Mouse (Mus musculus) embryo, embryonic 11.5 days (tissue): ENCODE measurements at regions not wholly inside any gene's neighbourhood (a gene's known extent, or its start where the extent isn't known, plus 50 kb on each side); places are given as distances from the start of the nearest gene placed in this dataset.

Experiments used
- DNase-seq: peaks from one replicate; pipeline ENCODE4 v3.0.0-alpha.2; 2012; ENCODE audit warnings: low read depth, low spot score

DNA sequence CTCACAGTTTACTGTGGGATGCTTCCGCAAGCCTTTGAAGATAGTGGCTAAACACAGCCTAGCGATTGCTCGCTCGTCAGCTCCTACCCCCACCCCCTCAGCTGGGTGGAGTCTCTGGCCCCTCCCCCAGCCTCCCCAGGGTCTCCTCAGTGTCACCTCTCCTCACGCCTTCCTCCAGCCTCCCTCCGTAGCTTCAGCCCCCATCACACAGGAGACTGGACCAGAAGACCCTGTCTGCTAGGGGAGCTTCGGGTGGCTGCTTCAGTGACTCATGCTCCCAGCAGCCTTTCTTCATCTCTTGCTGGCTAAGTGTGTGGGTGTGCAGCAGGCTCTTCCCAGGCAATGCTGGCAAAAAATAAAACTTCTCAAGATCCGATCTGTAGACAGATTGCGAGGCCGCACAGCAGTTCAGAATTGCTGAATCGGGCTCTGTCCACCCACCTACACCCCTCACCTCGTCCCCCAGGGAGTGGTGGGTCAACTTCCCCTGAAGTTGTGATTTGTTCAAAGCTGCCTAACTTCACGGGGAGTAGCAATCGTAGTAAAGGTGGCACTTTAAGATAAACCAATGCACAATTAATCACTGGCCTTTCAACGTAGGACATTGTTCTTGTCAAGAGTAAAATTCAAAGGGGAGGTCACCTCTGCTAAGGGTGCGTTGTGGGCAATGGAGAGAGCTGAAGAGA lies 61.2 kb upstream of the Ankrd28 start:
- DNase-seq: peak; percentile 11

GRCm38 (mm10) chr14:31892186-31892510 lies 61.7 kb upstream of the Ankrd28 start:
- DNase-seq: peak; percentile 22

- DNase-seq: no peak
Observed at GRCm38 (mm10) chr14:31896500-31896899, 66.0 kb upstream of the Ankrd28 start.

GRCm38 (mm10) chr14:31899504-31899903 lies 69.1 kb upstream of the Ankrd28 start:
- no peak for DNase-seq

DNA sequence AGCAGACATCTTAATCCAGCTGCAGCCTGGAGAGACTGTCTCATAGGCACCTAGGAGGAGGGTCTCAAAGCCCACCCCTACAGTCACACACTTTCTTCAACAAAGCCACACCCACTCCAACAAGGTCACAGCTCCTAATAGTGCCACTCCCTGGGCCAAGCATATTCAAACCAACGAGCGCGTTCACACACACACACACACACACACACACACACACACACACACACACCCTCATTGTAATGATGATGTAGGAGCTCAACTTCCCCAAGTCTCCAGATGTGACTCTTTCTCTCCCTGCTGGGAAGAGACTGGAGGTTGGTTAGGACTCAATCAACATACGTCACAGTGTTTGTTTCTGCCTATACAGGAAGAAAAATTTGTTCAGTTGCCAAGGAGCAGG lies 69.5 kb upstream of the Ankrd28 start:
- DNase-seq: no peak

- no peak for DNase-seq
Observed at GRCm38 (mm10) chr14:31901901-31902300, 71.5 kb upstream of the Ankrd28 start.

- no peak for DNase-seq
Observed at GRCm38 (mm10) chr14:31903664-31904063, 73.2 kb upstream of the Ankrd28 start.

- no peak for DNase-seq
Observed at GRCm38 (mm10) chr14:31908591-31908990, 78.1 kb upstream of the Ankrd28 start.

- no peak for DNase-seq
Observed at GRCm38 (mm10) chr14:31909291-31909690, 78.8 kb upstream of the Ankrd28 start.

DNA sequence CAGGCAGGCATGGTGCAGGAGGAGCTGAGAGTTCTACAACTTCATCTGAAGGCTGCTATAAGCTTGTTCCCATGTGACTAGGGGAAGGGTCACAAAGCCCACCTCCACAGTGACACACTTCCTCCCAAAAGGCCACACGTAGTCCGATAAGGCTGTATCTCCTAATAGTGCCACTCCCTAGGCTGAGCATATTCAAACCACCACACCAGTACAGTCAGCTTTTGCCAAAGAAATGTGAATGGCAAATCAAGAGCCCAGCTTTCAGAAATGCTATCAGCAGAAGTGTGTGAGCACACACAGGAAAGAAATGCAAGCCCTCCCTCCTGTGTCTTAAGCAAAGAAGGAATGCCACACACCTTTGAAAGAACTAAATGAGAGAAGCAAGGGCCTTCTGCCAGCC lies 80.4 kb upstream of the Ankrd28 start:
- DNase-seq: no peak

DNA sequence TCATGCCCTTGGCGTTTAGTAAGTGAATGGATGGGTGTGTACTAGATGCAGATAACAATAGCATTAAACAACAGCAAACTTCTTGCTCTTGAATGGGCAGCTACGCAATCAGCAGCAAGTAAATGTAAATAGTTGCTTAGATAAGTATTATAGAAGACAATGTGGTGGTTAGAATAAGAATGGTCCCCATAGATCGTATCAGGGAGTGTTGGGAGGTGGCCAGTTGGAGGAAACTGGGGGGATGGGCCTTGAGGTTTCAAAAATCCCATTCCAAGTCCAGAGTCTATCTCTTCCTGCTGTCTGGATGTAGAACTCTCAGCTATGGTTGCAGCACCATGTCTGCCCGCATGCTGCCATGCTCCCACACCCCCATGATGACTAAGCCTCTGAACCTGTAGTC lies 88.0 kb upstream of the Ankrd28 start:
- DNase-seq: no peak

DNA sequence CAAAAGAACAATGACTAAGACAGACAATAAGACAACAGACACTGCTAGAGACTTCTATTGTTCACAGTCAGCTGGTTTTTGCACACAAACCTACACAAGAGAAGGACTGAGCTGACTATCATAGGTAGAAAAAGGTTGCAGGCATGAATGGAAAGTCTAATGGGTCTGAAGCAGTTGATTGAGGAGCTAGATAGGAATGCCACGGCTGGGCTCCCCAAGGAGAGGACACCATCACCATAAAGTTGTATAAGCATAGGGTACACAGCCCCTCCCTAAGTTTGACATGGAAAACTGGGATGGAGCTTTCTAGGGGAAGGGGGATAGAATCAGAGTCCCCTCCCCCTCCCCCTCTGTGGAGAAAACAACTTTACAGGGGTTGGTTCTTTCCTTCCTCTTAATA lies 88.5 kb upstream of the Ankrd28 start:
- DNase-seq: no peak

DNA sequence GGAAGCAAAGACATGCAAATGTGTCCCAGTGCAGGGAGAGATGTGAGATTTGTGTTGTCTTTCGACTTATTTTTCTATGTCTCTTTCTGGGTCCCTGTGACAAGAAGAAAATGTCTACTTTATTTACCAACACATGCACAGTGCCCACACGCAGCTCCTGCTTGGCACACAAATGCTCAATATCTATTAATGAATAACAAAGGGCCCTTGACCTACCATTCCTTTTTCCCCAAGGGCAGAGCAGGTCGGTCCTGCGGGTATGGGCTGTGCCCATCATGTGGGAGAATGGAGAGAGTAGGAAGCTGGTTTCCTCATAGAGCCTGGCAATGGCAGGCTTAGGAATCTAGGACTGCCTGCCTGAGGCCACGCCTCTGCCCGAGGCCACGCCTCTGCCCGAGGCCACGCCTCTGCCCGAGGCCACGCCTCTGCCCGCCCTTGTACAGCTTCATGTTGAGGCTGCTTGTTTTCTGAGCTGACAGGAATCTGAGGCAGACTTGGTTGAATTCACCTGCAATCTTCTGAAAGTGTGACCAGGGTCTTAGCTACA lies 98.8 kb upstream of the Ankrd28 start:
- no peak for DNase-seq

DNA sequence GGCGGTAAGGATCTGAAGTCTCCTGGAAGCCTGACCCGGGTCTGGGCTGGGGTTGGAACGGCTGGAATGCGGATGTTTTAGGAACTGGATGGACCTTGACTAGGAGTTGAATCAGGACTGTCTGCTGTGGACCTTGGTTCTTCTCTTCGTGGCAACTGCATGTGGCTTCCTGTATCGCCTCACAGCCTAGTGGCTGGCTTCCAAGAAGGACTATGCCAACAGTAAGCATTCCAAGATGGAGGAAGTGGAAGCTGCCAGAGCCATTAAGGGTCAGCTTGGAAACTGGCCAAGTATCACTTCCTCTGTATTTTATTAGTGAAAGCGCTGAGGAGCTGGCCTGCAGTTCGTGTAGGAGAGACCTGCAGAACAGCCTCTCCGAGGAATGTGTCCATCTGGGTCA lies 98.4 kb upstream of the Galnt15 start:
- DNase-seq: no peak

- no peak for DNase-seq
Observed at GRCm38 (mm10) chr14:31931971-31932370, 96.8 kb upstream of the Galnt15 start.

DNA sequence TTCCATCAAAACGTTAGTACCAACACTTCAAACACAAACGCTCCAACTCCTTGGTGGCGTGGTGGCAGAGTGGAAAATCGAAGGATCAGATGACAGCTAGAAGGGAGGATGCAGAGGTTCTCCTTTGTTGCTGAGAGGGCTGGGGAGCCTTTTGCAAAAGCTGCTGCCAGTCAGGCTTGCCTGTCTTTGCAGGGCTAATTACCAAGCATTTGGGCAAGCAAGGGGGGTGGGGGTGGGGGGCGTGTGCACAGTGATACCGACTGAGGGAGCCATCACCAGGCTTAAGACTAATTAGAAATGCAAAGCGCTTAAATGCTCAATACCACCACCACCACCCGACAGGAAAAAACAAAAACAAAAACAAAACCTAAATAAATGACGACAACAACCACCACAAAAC lies 95.3 kb upstream of the Galnt15 start:
- no peak for DNase-seq

GRCm38 (mm10) chr14:31933841-31934271 lies 94.9 kb upstream of the Galnt15 start:
- peak; percentile 54 for DNase-seq

GRCm38 (mm10) chr14:31934321-31934720 lies 94.5 kb upstream of the Galnt15 start:
- peak; percentile 37 for DNase-seq

DNA sequence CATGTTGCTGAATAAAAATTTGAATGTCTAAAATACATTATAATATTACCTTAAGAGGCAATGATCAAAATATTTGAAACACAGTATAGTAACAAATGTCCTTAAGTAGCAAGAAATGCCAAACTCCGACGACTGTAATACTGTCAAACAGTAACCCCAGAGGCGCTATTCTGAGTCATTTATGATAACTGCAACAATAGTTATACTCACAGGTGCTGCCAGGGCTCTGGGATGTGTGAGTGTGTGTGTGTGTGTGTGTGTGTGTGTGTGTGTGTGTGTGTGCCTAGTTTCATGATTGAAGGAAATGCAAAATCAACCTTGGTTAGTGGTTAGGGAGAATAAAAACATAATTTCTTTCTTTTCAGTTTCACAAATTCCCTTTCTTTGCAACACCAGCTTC lies 94.0 kb upstream of the Galnt15 start:
- DNase-seq: no peak

GRCm38 (mm10) chr14:31935411-31935810 lies 93.4 kb upstream of the Galnt15 start:
- DNase-seq: no peak

GRCm38 (mm10) chr14:31936581-31936980 lies 92.2 kb upstream of the Galnt15 start:
- DNase-seq: no peak

DNA sequence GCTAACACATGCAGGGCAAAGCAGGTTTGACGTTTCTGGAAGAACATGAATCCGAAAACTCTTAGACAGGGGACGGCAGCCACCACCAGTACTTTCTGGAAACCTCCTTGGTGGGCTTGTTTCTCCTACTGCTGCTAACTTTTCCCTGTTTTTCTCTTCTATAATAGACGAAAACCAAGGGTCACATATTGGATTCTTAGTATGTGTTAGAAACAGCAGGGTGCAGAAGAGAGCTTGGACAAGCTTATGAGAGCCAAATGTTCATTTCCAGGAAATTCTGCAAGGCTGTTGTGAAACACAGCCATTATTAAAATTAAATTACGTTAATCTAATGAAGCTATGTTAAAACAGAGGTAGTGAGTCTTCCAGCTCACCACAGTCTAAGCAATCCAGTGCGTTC lies 87.9 kb upstream of the Galnt15 start:
- DNase-seq: no peak

- no peak for DNase-seq
Observed at GRCm38 (mm10) chr14:31942266-31942960, 86.4 kb upstream of the Galnt15 start.
